Mouse (Mus musculus): ENCODE results near the gene Olfr212. TPM values are rescaled to one million over a fixed set of nuclear protein-coding genes. Genes with fewer than 3 reads are reported as not detected.

Olfr212 gene
- polyA plus RNA-seq, 1 experiment from 2014 or later, result not detected

Other genes with a start within 250 kb of the Olfr212 start
- 5.1 and 5.5 TPM in 2 replicates for gene Zfand4, start 242.3 kb upstream of the Olfr212 start, polyA plus RNA-seq (2014; fragmentation: Nextera tagmentation; extraction: Ambion mirVana)
- 34.3 and 38.8 TPM in 2 replicates for gene March8, start 168.5 kb upstream of the Olfr212 start, polyA plus RNA-seq (2014; fragmentation: Nextera tagmentation; extraction: Ambion mirVana)
- 1.1 and 2.3 TPM in 2 replicates for gene Alox5, start 45.3 kb upstream of the Olfr212 start, polyA plus RNA-seq (2014; fragmentation: Nextera tagmentation; extraction: Ambion mirVana)
- gene Olfr211, start 17.4 kb upstream of the Olfr212 start, polyA plus RNA-seq (2014; fragmentation: Nextera tagmentation; extraction: Ambion mirVana), result not detected in 2 replicates
- not detected in 2 replicates for gene Olfr213, start 31.9 kb downstream of the Olfr212 start, polyA plus RNA-seq (2014; fragmentation: Nextera tagmentation; extraction: Ambion mirVana)
- 0.25 and 0.38 TPM in 2 replicates for gene Gm5580, start 44.6 kb downstream of the Olfr212 start, polyA plus RNA-seq (2014; fragmentation: Nextera tagmentation; extraction: Ambion mirVana)
- not detected in 2 replicates for gene Olfr214, start 47.7 kb downstream of the Olfr212 start, polyA plus RNA-seq (2014; fragmentation: Nextera tagmentation; extraction: Ambion mirVana)
- not detected in 2 replicates for gene Olfr215, start 77.7 kb downstream of the Olfr212 start, polyA plus RNA-seq (2014; fragmentation: Nextera tagmentation; extraction: Ambion mirVana)
- gene Zfp422, start 122.5 kb downstream of the Olfr212 start, polyA plus RNA-seq (2014; fragmentation: Nextera tagmentation; extraction: Ambion mirVana), result 170 and 178 TPM in 2 replicates
- 33.0 and 33.8 TPM in 2 replicates for gene Depp1, start 144.1 kb downstream of the Olfr212 start, polyA plus RNA-seq (2014; fragmentation: Nextera tagmentation; extraction: Ambion mirVana)
- 11.3 and 13.1 TPM in 2 replicates for gene Rassf4, start 167.4 kb downstream of the Olfr212 start, polyA plus RNA-seq (2014; fragmentation: Nextera tagmentation; extraction: Ambion mirVana)
- 0.06 and 0.07 TPM in 2 replicates for gene Tmem72, start 210.4 kb downstream of the Olfr212 start, polyA plus RNA-seq (2014; fragmentation: Nextera tagmentation; extraction: Ambion mirVana)

Measured in stomach, embryonic 14.5 days (tissue).